In the genomic region with DNA sequence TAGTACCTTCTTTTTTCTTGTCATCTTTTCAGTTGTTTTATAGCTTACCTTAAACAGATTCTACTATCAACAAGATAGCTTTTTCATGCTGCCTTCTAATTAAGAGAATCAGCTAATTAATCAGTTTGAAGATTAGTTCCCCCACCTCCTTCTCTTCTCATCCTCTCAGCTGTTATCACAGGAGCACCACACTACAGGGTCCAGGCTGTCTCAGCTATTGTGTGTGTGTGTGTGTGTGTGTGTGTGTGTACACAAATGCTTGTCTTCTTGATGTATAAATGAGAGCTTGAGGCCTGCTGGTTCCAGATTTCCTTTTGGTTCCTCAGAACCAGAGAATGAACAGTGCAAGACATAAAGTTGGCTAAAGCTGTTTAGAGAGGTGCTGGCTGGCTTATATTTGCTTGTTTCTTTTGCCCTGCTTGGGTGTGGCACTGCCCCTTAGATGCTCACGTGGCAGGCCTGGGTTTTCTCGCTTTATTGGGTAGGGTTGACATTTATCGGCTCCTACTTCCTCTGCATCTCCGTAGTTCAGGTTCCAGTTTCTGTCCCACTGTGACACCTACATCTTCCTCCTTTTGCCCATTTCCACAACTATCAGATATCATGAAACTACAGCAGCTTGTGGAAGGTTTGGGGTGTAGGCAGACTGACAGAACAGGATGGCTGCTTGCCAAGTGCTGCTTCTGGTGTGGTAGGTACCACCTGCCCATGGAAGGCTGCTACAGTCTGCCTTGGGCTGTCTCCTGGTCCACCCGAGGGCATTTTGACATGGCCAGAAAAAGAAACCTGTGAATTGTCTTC, we compare ENCODE assay signal across 7 mouse cellular contexts. TPM values are rescaled to one million over a fixed set of nuclear protein-coding genes. Genes with fewer than 3 reads are reported as not detected.
A peak's percentile ranks its signal among the peaks of the same experiment; 100 is the strongest.
DNase-seq lines count a peak whose midpoint lies in the region; ATAC-seq and TF ChIP-seq lines count a peak whose summit lies in the region.

No protein-coding gene starts in this region.

- H3K4me3 ChIP-seq in bone marrow, adult 2 months (replicated peaks; ENCODE audit: control insufficient read depth, low read depth, low read length) = no peak overlapping the region
- no peak overlapping the region for H3K4me3 ChIP-seq in layer of hippocampus, adult 2 months
- H3K4me3 ChIP-seq in macrophage (ENCODE audit: inconsistent target) = no peak overlapping the region

- H3K4me1 ChIP-seq in bone marrow, adult 2 months (ENCODE audit: control insufficient read depth, insufficient read depth, low read length) = peaks cover 2% of the 10 kb centered on the region

- 15% methylated on average over 5 of the region's 5 CpGs for WGBS in bone marrow, adult 2 months
- WGBS in macrophage (ENCODE audit: missing documents) = 16% methylated on average over 5 of the region's 5 CpGs

- peak; percentile 23 to 44 for DNase-seq in kidney, postnatal 4 days
- DNase-seq in kidney, adult 11 months = no peak
- DNase-seq in layer of hippocampus, adult 2 months (ENCODE audit: low spot score in 2 of 2) = peak; percentile 65 to 69
- no peak for DNase-seq in adrenal gland, postnatal 4 days (ENCODE audit: low spot score in 2 of 2)

- TF ChIP-seq CTCF in bone marrow, adult 2 months (IDR thresholded peaks at IDR 0.05; ENCODE audit: control insufficient read depth, insufficient read depth, low read length) = no peak
- TF ChIP-seq CTCF in layer of hippocampus, adult 2 months (conservative IDR thresholded peaks at IDR 0.05) = no peak

- peak; percentile 61 for ATAC-seq in common myeloid progenitor, adult 5-6 weeks (replicated peaks; ENCODE audit: low read depth, poor library complexity, severe bottlenecking)

- peaks cover 88% of the 10 kb centered on the region for H3K79me2 ChIP-seq in macrophage (ENCODE audit: inconsistent target)

- H3K36me3 ChIP-seq in macrophage (ENCODE audit: inconsistent target) = no peaks in the 10 kb centered on the region

- 0 out of 2 replicates have a peak overlapping the region, but pooled peaks have one; percentile 25 for H3K27ac ChIP-seq in bone marrow, adult 2 months (ENCODE audit: control insufficient read depth, insufficient read depth, low read depth, low read length, poor library complexity)
- H3K27ac ChIP-seq in layer of hippocampus, adult 2 months = peak overlapping the region; percentile 84
- H3K27ac ChIP-seq in macrophage = peak overlapping the region; percentile 86

- TF ChIP-seq POLR2A in bone marrow, adult 2 months (IDR thresholded peaks at IDR 0.05; ENCODE audit: borderline replicate concordance, control insufficient read depth, low read depth, low read length) = no peak

RNA-seq across cellular contexts. Expression of gene Nck2, which starts 29.6 kb away (rescaled TPM):
- 9.4 and 21.0 TPM in 2 replicates for polyA plus RNA-seq in bone marrow, adult 2 months (2011; ENCODE audit: insufficient read depth, insufficient read length, low replicate concordance, missing spikeins)
- 16.6 and 25.2 TPM in 2 replicates for total RNA-seq in common myeloid progenitor, adult 5-6 weeks (2017)
- 10 to 100 TPM; 55.6 to 56.3 TPM for total RNA-seq in layer of hippocampus, adult 2 months (2021)
- total RNA-seq in macrophage (2018; cell fraction: chromatin; rRNA removed) = 100 to 1,000 TPM in 1 of 26 experiments, 10 to 100 TPM in 25; 34.9 to 106 (median 71.9) TPM
- 10 to 100 TPM; 20.7 to 43.8 (median 32.7) TPM for total RNA-seq in macrophage (2018; cell fraction: cytosol; rRNA removed)
- 100 to 1,000 TPM in 1 of 26 experiments, 10 to 100 TPM in 25; 36.6 to 140 (median 57.7) TPM for total RNA-seq in macrophage (2018; cell fraction: nucleus; rRNA removed)
- polyA plus RNA-seq in macrophage (2018) = 18.5 to 23.4 TPM (median 20.0 TPM) in 3 replicates
- total RNA-seq in adrenal gland, postnatal 4 days (2021) = 10 to 100 TPM; 38.6 to 46.3 TPM

Comparison
In these comparisons a context has a peak if more than half of its experiments do, and no peak if none do; other contexts are left out.
1. DNase-seq: peak in kidney, postnatal 4 days (2 of 2) and layer of hippocampus, adult 2 months (2 of 2); none in kidney, adult 11 months (single experiment) and adrenal gland, postnatal 4 days (0 of 2).
2. H3K27ac ChIP-seq: peak in every context shown above with its lines; median percentile 86 in macrophage; 84 in layer of hippocampus, adult 2 months; 25 in bone marrow, adult 2 months.